Mouse (Mus musculus): Measurements from ENCODE around the gene Vav2. TPM values are rescaled to one million over a fixed set of nuclear protein-coding genes. Genes with fewer than 3 reads are reported as not detected.
A peak's percentile ranks its signal among the peaks of the same experiment; 100 is the strongest.

Gene Vav2
- polyA plus RNA-seq, 1 experiment from 2014 or later: 7.1 TPM

- no peaks in the 10 kb centered on the region for H3K36me3 ChIP-seq (ENCODE audit: control insufficient read depth, insufficient read depth, low read length)
- no peaks in the 10 kb centered on the region for H3K27me3 ChIP-seq (replicated peaks; ENCODE audit: control insufficient read depth, insufficient read depth, low read length)
- no peak overlapping the region for H3K4me2 ChIP-seq (ENCODE audit: low read depth, low read length)
- H3K4me3 ChIP-seq (ENCODE audit: low read depth, low read length): no peak overlapping the region
- no peak for DNase-seq (ENCODE audit: low spot score)
- 44% methylated on average over 13 of the region's 13 CpGs for WGBS
- ATAC-seq (ENCODE audit: low read depth): no peak
- no peak overlapping the region for H3K9ac ChIP-seq (ENCODE audit: low read depth, low read length)
- H3K27ac ChIP-seq (replicated peaks; ENCODE audit: low read depth, low read length): no peak overlapping the region
- no peaks in the 10 kb centered on the region for H3K9me3 ChIP-seq (ENCODE audit: control insufficient read depth, low read length)
- H3K4me1 ChIP-seq (ENCODE audit: control insufficient read depth, insufficient read depth, low read length): no peaks in the 10 kb centered on the region
Observed at GRCm38 (mm10) chr2:27304741-27305140, 122.1 kb downstream of the Vav2 start.

DNA sequence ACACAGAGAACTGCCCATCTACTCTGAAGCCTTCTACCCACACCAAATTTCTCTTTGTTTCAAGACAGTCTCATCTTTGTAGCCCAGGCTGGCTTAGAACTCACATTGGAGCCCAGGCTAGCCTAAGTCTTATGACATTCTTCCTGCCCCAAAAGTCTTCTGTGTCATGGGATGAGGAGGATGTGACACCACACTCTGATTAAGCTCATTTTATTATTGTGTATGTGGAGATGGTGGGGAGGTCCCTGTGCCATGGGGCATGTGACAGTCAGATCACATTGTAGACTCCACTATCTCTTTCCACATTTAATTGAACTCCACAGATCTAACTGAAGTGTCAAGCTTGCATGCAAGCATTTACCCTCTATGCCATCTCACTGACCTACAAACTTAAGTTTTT is 122.8 kb downstream of the Vav2 start:
- no peak overlapping the region for H3K4me3 ChIP-seq (ENCODE audit: low read depth, low read length)
- no peak for DNase-seq (ENCODE audit: low spot score)
- H3K9me3 ChIP-seq (ENCODE audit: control insufficient read depth, low read length): no peaks in the 10 kb centered on the region
- no peaks in the 10 kb centered on the region for H3K27me3 ChIP-seq (replicated peaks; ENCODE audit: control insufficient read depth, insufficient read depth, low read length)
- no peak overlapping the region for H3K9ac ChIP-seq (ENCODE audit: low read depth, low read length)
- no peaks in the 10 kb centered on the region for H3K36me3 ChIP-seq (ENCODE audit: control insufficient read depth, insufficient read depth, low read length)
- no peak for ATAC-seq (ENCODE audit: low read depth)
- no peak overlapping the region for H3K4me2 ChIP-seq (ENCODE audit: low read depth, low read length)
- no peak overlapping the region for H3K27ac ChIP-seq (replicated peaks; ENCODE audit: low read depth, low read length)
- H3K4me1 ChIP-seq (ENCODE audit: control insufficient read depth, insufficient read depth, low read length): no peaks in the 10 kb centered on the region

- 73% methylated on average over 12 of the region's 12 CpGs for WGBS
- peak; percentile 65 for DNase-seq (ENCODE audit: low spot score)
- Histone ChIP-seq H3K4me2 (ENCODE audit: low read depth, low read length) (no peak overlapping the region), H3K9ac (ENCODE audit: low read depth, low read length) (no peak overlapping the region), H3K9me3 (ENCODE audit: control insufficient read depth, low read length) (no peaks in the 10 kb centered on the region), H3K4me3 (ENCODE audit: low read depth, low read length) (no peak overlapping the region), H3K27ac (replicated peaks; ENCODE audit: low read depth, low read length) (no peak overlapping the region), H3K4me1 (ENCODE audit: control insufficient read depth, insufficient read depth, low read length) (no peaks in the 10 kb centered on the region), H3K27me3 (replicated peaks; ENCODE audit: control insufficient read depth, insufficient read depth, low read length) (no peaks in the 10 kb centered on the region), H3K36me3 (ENCODE audit: control insufficient read depth, insufficient read depth, low read length) (no peaks in the 10 kb centered on the region)
- peak; percentile 72; the same call in 1 of the 2 replicates for ATAC-seq (ENCODE audit: low read depth)
Observed at GRCm38 (mm10) chr2:27301444-27302111, 125.3 kb downstream of the Vav2 start.

- WGBS: 83% methylated on average over 13 of the region's 13 CpGs
Observed at GRCm38 (mm10) chr2:27300725-27301443, 125.9 kb downstream of the Vav2 start.

GRCm38 (mm10) chr2:27296656-27297406 is 130.0 kb downstream of the Vav2 start:
- no peaks in the 10 kb centered on the region for H3K9me3 ChIP-seq (ENCODE audit: control insufficient read depth, low read length)
- H3K4me1 ChIP-seq (ENCODE audit: control insufficient read depth, insufficient read depth, low read length): no peaks in the 10 kb centered on the region
- ATAC-seq (ENCODE audit: low read depth): no peak
- H3K4me2 ChIP-seq (ENCODE audit: low read depth, low read length): no peak overlapping the region
- no peak overlapping the region for H3K27ac ChIP-seq (replicated peaks; ENCODE audit: low read depth, low read length)
- WGBS: 63% methylated on average over 9 of the region's 9 CpGs
- no peak overlapping the region for H3K4me3 ChIP-seq (ENCODE audit: low read depth, low read length)
- no peak for DNase-seq (ENCODE audit: low spot score)
- no peak overlapping the region for H3K9ac ChIP-seq (ENCODE audit: low read depth, low read length)
- H3K27me3 ChIP-seq (replicated peaks; ENCODE audit: control insufficient read depth, insufficient read depth, low read length): no peaks in the 10 kb centered on the region
- no peaks in the 10 kb centered on the region for H3K36me3 ChIP-seq (ENCODE audit: control insufficient read depth, insufficient read depth, low read length)

More at GRCm38 (mm10) chr2:27300725-27301443, 125.9 kb downstream of the Vav2 start:
- Histone ChIP-seq H3K9ac (ENCODE audit: low read depth, low read length) (no peak overlapping the region), H3K4me3 (ENCODE audit: low read depth, low read length) (no peak overlapping the region), H3K9me3 (ENCODE audit: control insufficient read depth, low read length) (no peaks in the 10 kb centered on the region), H3K4me1 (ENCODE audit: control insufficient read depth, insufficient read depth, low read length) (no peaks in the 10 kb centered on the region), H3K4me2 (ENCODE audit: low read depth, low read length) (no peak overlapping the region), H3K36me3 (ENCODE audit: control insufficient read depth, insufficient read depth, low read length) (no peaks in the 10 kb centered on the region), H3K27me3 (replicated peaks; ENCODE audit: control insufficient read depth, insufficient read depth, low read length) (no peaks in the 10 kb centered on the region), H3K27ac (replicated peaks; ENCODE audit: low read depth, low read length) (no peak overlapping the region)
- ATAC-seq (ENCODE audit: low read depth) (no peak), DNase-seq (ENCODE audit: low spot score) (no peak)

GRCm38 (mm10) chr2:27294777-27295176 is 132.1 kb downstream of the Vav2 start:
- no peak overlapping the region for H3K4me3 ChIP-seq (ENCODE audit: low read depth, low read length)
- H3K4me2 ChIP-seq (ENCODE audit: low read depth, low read length): no peak overlapping the region
- H3K27ac ChIP-seq (replicated peaks; ENCODE audit: low read depth, low read length): no peak overlapping the region
- H3K4me1 ChIP-seq (ENCODE audit: control insufficient read depth, insufficient read depth, low read length): no peaks in the 10 kb centered on the region
- H3K9ac ChIP-seq (ENCODE audit: low read depth, low read length): no peak overlapping the region
- ATAC-seq (ENCODE audit: low read depth): no peak
- H3K36me3 ChIP-seq (ENCODE audit: control insufficient read depth, insufficient read depth, low read length): peaks cover 12% of the 10 kb centered on the region; the same call in 1 of the 2 replicates
- no peaks in the 10 kb centered on the region for H3K9me3 ChIP-seq (ENCODE audit: control insufficient read depth, low read length)
- DNase-seq (ENCODE audit: low spot score): no peak
- 94% methylated on average over 3 of the region's 3 CpGs for WGBS
- no peaks in the 10 kb centered on the region for H3K27me3 ChIP-seq (replicated peaks; ENCODE audit: control insufficient read depth, insufficient read depth, low read length)

- ATAC-seq (ENCODE audit: low read depth): peak; percentile 67
Observed at GRCm38 (mm10) chr2:27289019-27289418, 137.8 kb downstream of the Vav2 start.

DNA sequence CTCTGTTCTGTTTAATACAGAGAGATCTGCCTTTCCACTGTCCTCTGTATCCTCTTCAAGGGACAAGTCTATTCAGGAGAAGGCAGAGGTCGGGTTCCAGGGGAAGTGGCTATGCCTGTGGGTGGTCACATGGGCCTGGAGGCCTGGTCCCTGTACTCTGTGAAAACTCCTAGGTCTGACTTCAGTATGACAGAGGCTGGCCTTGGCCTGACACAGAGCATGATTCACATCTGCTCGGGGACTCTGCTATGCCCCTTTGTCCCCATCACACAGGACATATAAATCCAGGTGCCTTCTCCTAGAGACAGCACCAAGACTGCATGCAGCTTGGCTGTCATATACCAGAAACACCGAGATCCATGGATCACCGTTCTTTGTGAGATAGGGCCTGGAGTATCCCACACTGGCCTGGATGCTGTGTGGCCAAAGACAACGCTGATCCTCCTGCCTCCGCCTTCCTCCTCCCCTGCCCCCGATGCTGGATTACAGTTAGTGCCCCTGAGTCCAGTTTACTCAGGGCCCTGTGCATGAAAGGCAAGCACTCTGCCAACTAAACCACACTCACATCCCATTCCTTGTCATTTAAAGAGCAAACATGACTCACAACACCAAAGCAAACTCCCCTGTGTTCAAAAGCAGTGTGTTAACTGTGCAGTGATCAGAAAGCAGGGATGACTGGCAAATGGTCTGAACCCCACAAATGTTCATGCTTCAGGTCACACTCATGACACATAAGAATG is 139.7 kb downstream of the Vav2 start:
- peaks cover 18% of the 10 kb centered on the region; the same call in 1 of the 2 replicates for H3K36me3 ChIP-seq (ENCODE audit: control insufficient read depth, insufficient read depth, low read length)
- no peaks in the 10 kb centered on the region for H3K27me3 ChIP-seq (replicated peaks; ENCODE audit: control insufficient read depth, insufficient read depth, low read length)
- no peaks in the 10 kb centered on the region for H3K4me1 ChIP-seq (ENCODE audit: control insufficient read depth, insufficient read depth, low read length)
- no peaks in the 10 kb centered on the region for H3K9me3 ChIP-seq (ENCODE audit: control insufficient read depth, low read length)
- WGBS: 68% methylated on average over 7 of the region's 7 CpGs
- H3K4me3 ChIP-seq (ENCODE audit: low read depth, low read length): no peak overlapping the region
- no peak overlapping the region for H3K27ac ChIP-seq (replicated peaks; ENCODE audit: low read depth, low read length)
- no peak for ATAC-seq (ENCODE audit: low read depth)
- no peak overlapping the region for H3K4me2 ChIP-seq (ENCODE audit: low read depth, low read length)
- no peak overlapping the region for H3K9ac ChIP-seq (ENCODE audit: low read depth, low read length)
- DNase-seq (ENCODE audit: low spot score): no peak

More at GRCm38 (mm10) chr2:27289019-27289418, 137.8 kb downstream of the Vav2 start:
- WGBS: 4% methylated on average over 3 of the region's 3 CpGs
- H3K27me3 ChIP-seq (replicated peaks; ENCODE audit: control insufficient read depth, insufficient read depth, low read length): no peaks in the 10 kb centered on the region
- H3K9ac ChIP-seq (ENCODE audit: low read depth, low read length): 0 out of 2 replicates have a peak overlapping the region, but pooled peaks have one; percentile 1
- no peaks in the 10 kb centered on the region for H3K4me1 ChIP-seq (ENCODE audit: control insufficient read depth, insufficient read depth, low read length)
- peak; percentile 89 for DNase-seq (ENCODE audit: low spot score)
- H3K36me3 ChIP-seq (ENCODE audit: control insufficient read depth, insufficient read depth, low read length): peaks cover 15% of the 10 kb centered on the region; the same call in 1 of the 2 replicates
- no peaks in the 10 kb centered on the region for H3K9me3 ChIP-seq (ENCODE audit: control insufficient read depth, low read length)
- no peak overlapping the region for H3K4me3 ChIP-seq (ENCODE audit: low read depth, low read length)
- no peak overlapping the region for H3K27ac ChIP-seq (replicated peaks; ENCODE audit: low read depth, low read length)
- H3K4me2 ChIP-seq (ENCODE audit: low read depth, low read length): no peak overlapping the region

Measured in embryonic facial prominence, embryonic 14.5 days (tissue).